Mouse (Mus musculus): ENCODE measurements around the gene Mipol1.
"Not testable (repeated sequence)": the region's sequence is repeated elsewhere in the genome, so short reads cannot be mapped to it uniquely, and the experiment has no call there.

The Mipol1 gene

GRCm38 (mm10) chr12:57230192-57230706, at the start of gene Mipol1, which contains the start of gene Prps1l3:
Gene Mipol1 (plus strand): TSS chr12:57230427.
Gene Prps1l3 (plus strand): TSS chr12:57230412.
- peak; percentile 81 for DNase-seq (ENCODE audit: low read depth, low spot score)

GRCm38 (mm10) chr12:57184401-57185147, 45.7 kb upstream of the Mipol1 start:
- DNase-seq (ENCODE audit: low read depth, low spot score) = no peak

GRCm38 (mm10) chr12:57185475-57185874, 44.8 kb upstream of the Mipol1 start:
- DNase-seq (ENCODE audit: low read depth, low spot score) = no peak

- DNase-seq (ENCODE audit: low read depth, low spot score) = no peak
These were observed 44.1 kb upstream of the Mipol1 start for GRCm38 (mm10) chr12:57186126-57186525.

- DNase-seq (ENCODE audit: low read depth, low spot score) = no peak
These were observed 43.2 kb upstream of the Mipol1 start for GRCm38 (mm10) chr12:57187032-57187431.

GRCm38 (mm10) chr12:57194609-57195008, 35.6 kb upstream of the Mipol1 start:
- DNase-seq (ENCODE audit: low read depth, low spot score) = no peak

- DNase-seq (ENCODE audit: low read depth, low spot score) = no peak
These were observed 34.0 kb upstream of the Mipol1 start for GRCm38 (mm10) chr12:57196286-57196607.

DNA sequence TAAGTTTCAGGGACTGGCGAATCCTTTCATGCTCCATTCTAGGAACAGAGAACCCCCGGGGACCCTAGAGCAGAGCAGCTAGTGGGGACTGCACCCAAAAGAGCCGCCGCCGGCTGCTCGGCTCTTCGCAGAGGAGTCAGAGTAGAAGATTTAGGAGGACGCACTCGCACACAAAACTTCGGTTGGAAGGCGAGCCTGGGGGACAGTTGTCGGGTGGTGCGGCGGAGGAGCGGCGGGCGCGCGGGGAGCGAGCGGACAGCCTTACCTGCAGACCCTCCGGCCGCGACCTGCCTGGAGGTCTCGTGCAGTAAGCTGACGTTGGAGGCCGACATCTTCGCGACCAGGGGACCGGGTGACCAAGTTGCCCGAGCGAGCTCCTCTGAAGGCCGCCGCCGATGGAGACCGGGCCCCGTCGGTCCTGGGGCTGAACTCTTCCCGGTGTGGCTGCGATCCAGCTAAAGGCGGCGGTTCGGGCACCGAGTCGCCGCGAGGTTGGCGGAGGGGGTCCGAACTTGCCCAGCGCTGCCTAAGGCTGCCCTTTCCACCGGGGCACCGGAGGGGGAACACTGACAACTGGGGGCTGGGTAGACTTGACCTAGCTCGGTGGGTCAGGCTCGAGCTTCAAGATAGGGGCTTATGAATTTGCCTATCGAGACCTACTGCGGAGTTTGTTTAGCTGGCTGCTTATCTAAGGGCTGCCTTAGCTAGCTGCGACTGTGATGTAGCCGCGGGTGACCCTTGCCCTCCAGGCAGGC, 33.4 kb upstream of the Mipol1 start:
- no peak for DNase-seq (ENCODE audit: low read depth, low spot score)

- no peak for DNase-seq (ENCODE audit: low read depth, low spot score)
These were observed 32.7 kb upstream of the Mipol1 start, which contains the start of gene Slc25a21 for GRCm38 (mm10) chr12:57197363-57198026. Gene Slc25a21 (minus strand): TSS chr12:57197472.

GRCm38 (mm10) chr12:57198269-57198668, 32.0 kb upstream of the Mipol1 start:
- DNase-seq (ENCODE audit: low read depth, low spot score) = no peak

- no peak for DNase-seq (ENCODE audit: low read depth, low spot score)
These were observed 30.8 kb upstream of the Mipol1 start for GRCm38 (mm10) chr12:57199427-57199826.

- no peak for DNase-seq (ENCODE audit: low read depth, low spot score)
These were observed 28.3 kb upstream of the Mipol1 start for GRCm38 (mm10) chr12:57201901-57202300.

- no peak for DNase-seq (ENCODE audit: low read depth, low spot score)
These were observed 25.9 kb upstream of the Mipol1 start for GRCm38 (mm10) chr12:57204276-57204851.

- DNase-seq (ENCODE audit: low read depth, low spot score) = no peak
These were observed 18.6 kb upstream of the Mipol1 start for GRCm38 (mm10) chr12:57211353-57212311.

DNA sequence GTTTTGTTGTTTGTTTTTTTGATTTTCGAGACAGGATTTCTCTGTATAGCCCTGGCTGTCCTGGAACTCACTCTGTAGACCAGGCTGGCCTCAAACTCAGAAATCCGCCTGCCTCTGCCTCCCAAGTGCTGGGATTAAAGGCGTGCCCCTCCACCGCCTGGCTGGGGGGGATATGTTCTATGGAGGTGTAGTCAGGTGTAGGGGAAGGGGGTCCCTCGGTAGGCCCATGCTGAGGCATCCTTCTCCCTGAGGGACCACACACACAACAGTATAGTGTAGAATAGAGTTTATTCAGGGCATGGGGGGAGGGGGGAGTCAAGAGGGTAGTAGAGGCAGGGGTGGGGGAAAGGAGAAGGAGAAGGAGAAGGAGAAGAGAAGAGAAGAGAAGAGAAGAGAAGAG, 17.8 kb upstream of the Mipol1 start:
- not testable (repeated sequence) for DNase-seq (ENCODE audit: low read depth, low spot score)

DNA sequence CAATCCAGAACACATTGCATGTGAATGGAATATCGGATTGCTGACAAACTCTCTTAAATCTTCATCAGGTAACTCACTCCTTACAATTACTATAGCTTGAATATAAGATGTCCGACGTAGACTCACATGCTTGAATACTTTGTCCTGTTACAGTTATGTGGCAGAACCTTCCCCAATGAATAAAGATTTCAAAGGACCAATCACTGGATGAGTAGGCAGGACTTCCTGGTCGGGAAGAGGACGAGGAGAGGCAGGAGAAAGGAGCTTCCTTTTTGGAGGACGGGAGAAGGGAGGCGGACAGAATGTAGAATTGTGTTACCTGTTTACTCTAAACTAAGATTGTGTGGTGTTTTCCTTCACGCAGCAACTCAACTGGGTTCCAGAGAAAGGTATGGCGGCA, 3.8 kb upstream of the Mipol1 start:
- no peak for DNase-seq (ENCODE audit: low read depth, low spot score)

- DNase-seq (ENCODE audit: low read depth, low spot score) = no peak
These were observed 2.5 kb upstream of the Mipol1 start for GRCm38 (mm10) chr12:57227776-57228175.

- no peak for DNase-seq (ENCODE audit: low read depth, low spot score)
These were observed 524 bp upstream of the Mipol1 start for GRCm38 (mm10) chr12:57229703-57230102.

DNA sequence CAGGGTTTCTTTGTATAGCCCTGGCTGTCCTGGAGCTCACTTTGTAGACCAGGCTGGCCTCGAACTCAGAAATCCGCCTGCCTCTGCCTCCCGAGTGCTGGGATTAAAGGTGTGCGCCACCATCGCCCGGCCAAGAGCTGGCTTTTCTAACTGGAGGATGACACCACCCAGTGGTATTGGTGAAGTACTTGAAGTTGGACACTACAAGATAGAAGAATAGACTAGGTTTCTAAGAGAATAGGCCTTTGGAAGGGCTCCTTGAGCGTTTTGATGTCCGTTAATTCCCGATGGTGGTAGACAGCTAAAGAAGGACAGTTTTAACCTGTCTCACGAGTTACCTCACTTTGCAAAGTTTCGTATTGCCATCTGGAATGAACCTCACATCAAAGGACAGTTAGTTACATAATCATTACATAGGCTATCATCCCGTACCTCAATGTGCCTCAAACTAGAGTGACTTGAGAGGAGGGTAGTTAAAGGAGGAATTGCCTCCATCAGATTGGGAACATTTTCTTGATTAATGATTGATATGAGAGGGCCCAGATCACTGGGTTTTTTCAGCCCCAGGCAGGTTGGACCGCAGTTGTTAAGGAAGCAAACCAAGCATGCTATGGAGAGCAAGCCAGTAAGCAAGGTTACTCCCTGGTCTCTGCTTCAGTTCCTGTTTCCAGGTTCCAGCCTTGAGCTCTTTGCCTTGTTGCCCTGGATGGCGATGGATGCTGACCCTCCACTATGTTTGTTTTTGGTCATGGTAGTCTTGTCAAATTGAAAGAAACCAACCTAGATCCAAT, 1.1 kb downstream of the Mipol1 start:
- DNase-seq (ENCODE audit: low read depth, low spot score) = no peak

DNA sequence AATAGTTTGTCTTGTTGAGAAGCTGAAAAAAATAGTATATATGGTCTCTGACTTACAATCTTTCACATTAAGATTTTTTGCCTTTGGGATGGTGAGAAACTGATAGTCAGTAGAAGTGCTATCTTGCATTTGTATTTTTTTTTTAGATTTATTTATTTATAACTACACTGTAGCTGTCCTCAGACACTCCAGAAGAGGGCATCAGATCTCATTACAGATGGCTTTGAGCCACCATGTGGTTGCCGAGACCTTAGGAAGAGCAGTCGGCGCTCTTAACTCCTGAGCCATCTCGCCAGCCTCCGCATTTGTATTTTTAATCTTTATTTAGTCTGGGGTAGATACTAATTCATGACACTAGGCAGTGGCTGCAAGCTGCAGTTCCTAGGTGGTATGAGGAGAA, 3.2 kb downstream of the Mipol1 start:
- no peak for DNase-seq (ENCODE audit: low read depth, low spot score)

All from retina, adult 2 months (tissue).